Mouse (Mus musculus): ENCODE measurements around the gene Sdha.

DNA sequence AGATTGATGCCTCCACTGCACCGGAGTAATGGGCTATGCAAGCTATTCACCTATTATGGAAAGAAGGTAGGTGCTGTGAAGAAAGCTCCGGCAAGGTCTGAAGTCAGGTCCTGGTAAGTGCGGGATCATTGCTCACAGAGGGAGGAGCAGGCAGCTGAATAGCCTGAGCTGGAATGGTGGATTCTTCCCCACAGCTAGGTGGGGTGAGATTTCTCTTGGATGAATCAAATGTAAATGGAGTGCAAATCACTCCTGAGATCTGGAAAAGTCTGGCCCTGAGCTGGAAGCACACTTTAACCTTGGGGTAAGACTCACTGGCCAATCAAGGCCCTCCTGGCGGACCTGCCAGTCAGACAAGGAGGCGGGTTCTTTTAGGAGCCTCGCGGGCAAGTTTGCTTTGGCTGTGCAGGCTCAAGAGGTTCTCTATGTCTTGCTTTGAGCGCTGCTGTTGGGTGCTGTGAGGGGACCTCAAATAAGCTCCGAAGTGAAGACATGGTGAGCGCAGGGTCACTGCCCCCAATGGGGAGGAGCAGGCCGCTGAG, 49.3 kb upstream of the Sdha start, which contains the start of gene Ftl1-ps1:
- TF ChIP-seq CTCF (IDR thresholded peaks at IDR 0.05; ENCODE audit: insufficient read depth, low read length) (no peak), POLR2A (IDR thresholded peaks at IDR 0.05; ENCODE audit: borderline replicate concordance, extremely low read depth, low read depth, low read length) (no peak)
